Mouse (Mus musculus): Measurements from ENCODE around the gene Fkbp5. TPM values are rescaled to one million over a fixed set of nuclear protein-coding genes. Genes with fewer than 3 reads are reported as not detected.

The Fkbp5 gene
- polyA plus RNA-seq, 1 experiment = 26.1 TPM

DNA sequence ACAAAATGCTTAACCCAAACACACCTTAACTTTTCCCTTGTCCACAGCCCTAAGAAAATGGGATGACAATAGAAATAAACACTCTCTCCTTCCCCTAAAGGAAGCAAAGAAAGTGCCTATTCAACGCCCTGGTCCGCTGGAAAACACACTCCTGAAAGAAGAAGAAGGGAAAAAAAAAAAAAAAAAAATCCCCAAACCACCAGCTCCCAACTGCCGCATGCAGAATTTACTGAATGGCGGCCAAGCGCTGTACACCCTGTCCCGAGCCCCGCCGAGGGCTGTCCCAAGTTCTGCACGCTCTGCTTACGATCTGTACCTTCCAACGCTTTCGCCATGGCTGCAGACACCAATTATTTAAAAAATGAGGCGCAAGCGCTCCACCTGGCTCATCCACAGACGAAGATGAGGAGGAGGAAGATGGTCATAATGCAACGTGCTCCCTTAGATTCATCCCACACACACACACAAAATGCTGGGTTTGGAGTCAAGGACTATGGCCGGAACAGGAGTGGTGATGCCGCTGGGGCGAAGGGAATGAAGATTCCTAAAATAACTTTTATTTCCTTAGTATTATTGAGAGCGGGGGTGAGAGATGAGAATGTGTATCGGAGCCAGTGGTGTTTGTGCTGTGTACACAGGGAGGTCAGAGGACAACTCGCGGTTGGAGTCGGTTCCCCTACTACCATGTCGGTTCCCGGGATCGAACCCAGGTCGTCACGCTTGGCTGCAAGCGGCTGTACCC lies 32.5 kb downstream of the Fkbp5 start:
- 3% methylated on average over 30 of the region's 30 CpGs for WGBS
- H3K4me1 ChIP-seq (ENCODE audit: control insufficient read depth, insufficient read depth, insufficient read length) = peaks cover 8% of the 10 kb centered on the region; the same call in 1 of the 2 replicates
- TF ChIP-seq POLR2A (IDR thresholded peaks at IDR 0.05; ENCODE audit: low read depth, low read length) (no peak), CTCF (IDR thresholded peaks at IDR 0.05; ENCODE audit: extremely low read depth, insufficient read depth, insufficient read length, insufficient replicate concordance) (no peak)
- no peaks in the 10 kb centered on the region for H3K36me3 ChIP-seq (ENCODE audit: control insufficient read depth, insufficient read depth, low read length)
- DNase-seq (ENCODE audit: low read depth in 1 of 2, low spot score in 2 of 2) = no peak
- H3K27ac ChIP-seq (ENCODE audit: insufficient read depth, low read length) = peak overlapping the region; percentile 84
- H3K4me3 ChIP-seq (ENCODE audit: extremely low read depth, insufficient read depth, insufficient read length) = peak overlapping the region; percentile 83
- no peaks in the 10 kb centered on the region for H3K27me3 ChIP-seq (ENCODE audit: control insufficient read depth, insufficient read depth, low read length)

DNA sequence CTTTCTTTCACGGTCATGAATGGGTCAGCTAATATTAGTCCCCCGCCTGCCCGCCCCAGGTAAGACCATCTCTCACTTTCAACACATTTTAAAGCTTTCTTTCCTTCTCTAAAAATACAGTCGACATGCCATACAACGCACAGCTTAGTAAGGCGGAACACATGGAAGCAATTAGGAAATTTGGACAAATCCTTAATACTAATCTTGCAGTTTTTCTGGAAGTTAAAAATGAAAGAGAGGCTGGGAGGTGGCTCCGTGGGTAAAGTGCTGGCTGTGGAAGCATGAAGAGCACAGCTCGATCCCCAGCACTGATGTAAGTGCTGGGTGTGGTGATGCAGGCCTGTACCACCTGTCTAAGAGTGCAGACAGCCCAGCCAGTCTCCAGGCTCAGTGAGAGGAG lies 39.9 kb downstream of the Fkbp5 start:
- Histone ChIP-seq H3K4me1 (ENCODE audit: control insufficient read depth, insufficient read depth, insufficient read length) (no peaks in the 10 kb centered on the region), H3K36me3 (ENCODE audit: control insufficient read depth, insufficient read depth, low read length) (no peaks in the 10 kb centered on the region), H3K27me3 (ENCODE audit: control insufficient read depth, insufficient read depth, low read length) (no peaks in the 10 kb centered on the region), H3K4me3 (ENCODE audit: extremely low read depth, insufficient read depth, insufficient read length) (no peak overlapping the region), H3K27ac (ENCODE audit: insufficient read depth, low read length) (no peak overlapping the region)
- 88% methylated on average over 8 of the region's 8 CpGs for WGBS
- no peak for TF ChIP-seq CTCF (IDR thresholded peaks at IDR 0.05; ENCODE audit: extremely low read depth, insufficient read depth, insufficient read length, insufficient replicate concordance)
- no peak for TF ChIP-seq POLR2A (IDR thresholded peaks at IDR 0.05; ENCODE audit: low read depth, low read length)
- no peak for DNase-seq (ENCODE audit: low read depth in 1 of 2, low spot score in 2 of 2)

DNA sequence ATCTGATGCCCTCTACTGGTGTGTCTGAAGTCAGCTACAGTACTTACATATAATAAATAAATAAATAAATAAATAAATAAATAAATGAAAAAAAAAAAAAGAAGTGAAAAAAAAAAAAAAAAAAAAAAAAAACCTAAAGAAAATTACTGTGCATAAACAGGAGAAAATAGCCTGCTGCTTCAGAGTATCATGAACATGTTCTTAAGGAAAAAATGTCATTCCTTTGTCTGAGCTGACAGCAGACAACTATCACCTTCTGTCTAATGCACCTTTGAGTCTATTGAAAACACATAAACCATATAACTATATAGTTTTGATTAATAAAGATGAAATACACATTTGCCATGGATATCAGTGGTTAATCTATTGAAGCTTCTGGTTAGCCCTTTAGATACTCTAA lies 40.9 kb downstream of the Fkbp5 start:
- H3K27ac ChIP-seq (ENCODE audit: insufficient read depth, low read length) = no peak overlapping the region
- TF ChIP-seq CTCF (IDR thresholded peaks at IDR 0.05; ENCODE audit: extremely low read depth, insufficient read depth, insufficient read length, insufficient replicate concordance) = no peak
- DNase-seq (ENCODE audit: low read depth in 1 of 2, low spot score in 2 of 2) = no peak
- no peaks in the 10 kb centered on the region for H3K4me1 ChIP-seq (ENCODE audit: control insufficient read depth, insufficient read depth, insufficient read length)
- no peaks in the 10 kb centered on the region; the same call in 1 of the 2 replicates for H3K36me3 ChIP-seq (ENCODE audit: control insufficient read depth, insufficient read depth, low read length)
- no peak overlapping the region for H3K4me3 ChIP-seq (ENCODE audit: extremely low read depth, insufficient read depth, insufficient read length)
- no peaks in the 10 kb centered on the region for H3K27me3 ChIP-seq (ENCODE audit: control insufficient read depth, insufficient read depth, low read length)

DNA sequence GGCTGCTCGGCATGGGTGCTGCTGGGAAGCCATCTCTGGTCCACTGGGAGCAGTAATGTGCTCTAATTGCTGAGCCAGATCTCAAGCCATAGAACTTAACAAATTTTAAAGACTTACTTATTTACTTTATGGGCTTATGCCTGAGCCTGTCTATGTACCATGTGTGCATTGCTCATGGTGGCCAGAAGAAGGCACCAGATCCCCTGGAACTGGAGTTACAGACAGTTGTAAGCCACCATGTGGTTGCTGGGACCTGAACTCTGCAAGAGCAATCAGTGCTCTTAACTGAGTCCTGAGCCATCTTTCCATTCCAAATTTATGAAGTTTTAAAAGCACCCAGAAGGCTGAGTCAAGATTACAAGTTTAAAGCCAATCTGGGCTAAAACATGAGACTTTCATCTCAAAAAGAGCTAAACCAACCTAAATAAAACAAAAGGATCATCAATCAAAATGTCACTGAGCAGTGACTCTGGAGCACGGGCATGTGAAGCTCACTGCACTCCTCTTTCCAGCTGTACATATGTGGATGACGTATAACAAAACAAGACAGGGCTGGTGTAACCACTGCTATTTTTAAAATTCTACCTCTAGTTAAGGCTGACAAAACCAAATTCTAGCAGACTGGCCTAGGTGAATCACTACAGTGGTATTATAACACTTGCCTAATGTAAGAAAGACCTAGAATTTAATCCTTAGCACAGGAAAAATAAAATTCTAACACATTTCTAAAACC lies 41.6 kb downstream of the Fkbp5 start:
- Histone ChIP-seq H3K4me3 (ENCODE audit: extremely low read depth, insufficient read depth, insufficient read length) (no peak overlapping the region), H3K27ac (ENCODE audit: insufficient read depth, low read length) (no peak overlapping the region), H3K36me3 (ENCODE audit: control insufficient read depth, insufficient read depth, low read length) (no peaks in the 10 kb centered on the region; the same call in 1 of the 2 replicates), H3K27me3 (ENCODE audit: control insufficient read depth, insufficient read depth, low read length) (no peaks in the 10 kb centered on the region), H3K4me1 (ENCODE audit: control insufficient read depth, insufficient read depth, insufficient read length) (0 out of 2 replicates have a peak, but pooled peaks cover 2% of the 10 kb centered on the region)
- DNase-seq (ENCODE audit: low read depth in 1 of 2, low spot score in 2 of 2) = peak in 1 of 2 experiments; percentile 7
- no peak for TF ChIP-seq CTCF (IDR thresholded peaks at IDR 0.05; ENCODE audit: extremely low read depth, insufficient read depth, insufficient read length, insufficient replicate concordance)
- TF ChIP-seq POLR2A (IDR thresholded peaks at IDR 0.05; ENCODE audit: low read depth, low read length) = no peak
- 71% methylated on average over 3 of the region's 3 CpGs for WGBS

DNA sequence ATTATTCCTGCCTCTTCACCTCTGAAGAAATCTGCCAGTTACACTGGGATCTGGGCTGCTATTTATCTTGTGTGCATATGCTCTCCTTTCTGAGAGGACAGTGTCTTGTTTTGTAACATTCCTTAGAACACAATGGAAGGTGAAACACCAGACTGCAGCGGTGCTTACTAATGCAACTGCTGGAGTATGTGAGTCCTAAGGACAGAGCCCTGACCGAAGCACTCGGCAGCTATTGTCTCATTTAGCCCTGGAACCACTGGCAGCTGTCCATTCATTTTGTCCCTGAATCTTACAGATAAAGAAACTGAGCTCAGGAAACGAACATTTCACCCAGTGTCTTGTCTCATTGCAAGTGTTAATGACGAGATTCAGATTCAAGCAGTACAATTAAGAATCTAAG lies 44.6 kb downstream of the Fkbp5 start:
- TF ChIP-seq POLR2A (IDR thresholded peaks at IDR 0.05; ENCODE audit: low read depth, low read length) (no peak), CTCF (IDR thresholded peaks at IDR 0.05; ENCODE audit: extremely low read depth, insufficient read depth, insufficient read length, insufficient replicate concordance) (no peak)
- Histone ChIP-seq H3K4me3 (ENCODE audit: extremely low read depth, insufficient read depth, insufficient read length) (no peak overlapping the region), H3K36me3 (ENCODE audit: control insufficient read depth, insufficient read depth, low read length) (no peaks in the 10 kb centered on the region; the same call in 1 of the 2 replicates), H3K27ac (ENCODE audit: insufficient read depth, low read length) (no peak overlapping the region), H3K4me1 (ENCODE audit: control insufficient read depth, insufficient read depth, insufficient read length) (peaks cover 2% of the 10 kb centered on the region; the same call in 1 of the 2 replicates), H3K27me3 (ENCODE audit: control insufficient read depth, insufficient read depth, low read length) (no peaks in the 10 kb centered on the region)
- DNase-seq (ENCODE audit: low read depth in 1 of 2, low spot score in 2 of 2) = no peak
- WGBS = 77% methylated on average over 5 of the region's 5 CpGs

DNA sequence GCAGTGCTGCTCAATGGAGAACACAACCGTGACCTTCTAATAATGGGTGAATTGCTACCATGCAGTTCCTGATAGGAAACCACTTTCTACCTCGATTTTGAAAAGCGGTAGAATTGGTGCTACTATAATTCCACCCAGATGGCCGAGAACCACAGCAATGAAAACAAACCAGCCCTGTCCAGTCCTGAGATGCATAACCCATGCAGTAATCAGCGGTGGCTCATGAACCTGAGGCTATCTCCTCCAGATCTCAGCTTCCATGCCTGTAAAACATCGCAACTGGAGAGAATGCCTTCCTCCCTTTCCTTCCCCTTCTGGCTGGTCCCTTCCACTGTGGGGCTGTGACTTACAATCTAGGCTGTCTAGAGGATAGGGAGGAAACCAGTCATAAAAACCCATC lies 46.5 kb downstream of the Fkbp5 start:
- Histone ChIP-seq H3K4me3 (ENCODE audit: extremely low read depth, insufficient read depth, insufficient read length) (no peak overlapping the region), H3K27ac (ENCODE audit: insufficient read depth, low read length) (no peak overlapping the region), H3K36me3 (ENCODE audit: control insufficient read depth, insufficient read depth, low read length) (no peaks in the 10 kb centered on the region; the same call in 1 of the 2 replicates), H3K27me3 (ENCODE audit: control insufficient read depth, insufficient read depth, low read length) (no peaks in the 10 kb centered on the region), H3K4me1 (ENCODE audit: control insufficient read depth, insufficient read depth, insufficient read length) (peaks cover 2% of the 10 kb centered on the region; the same call in 1 of the 2 replicates)
- TF ChIP-seq POLR2A (IDR thresholded peaks at IDR 0.05; ENCODE audit: low read depth, low read length) = no peak
- TF ChIP-seq CTCF (IDR thresholded peaks at IDR 0.05; ENCODE audit: extremely low read depth, insufficient read depth, insufficient read length, insufficient replicate concordance) = no peak
- WGBS = 46% methylated on average over 6 of the region's 6 CpGs
- DNase-seq (ENCODE audit: low read depth in 1 of 2, low spot score in 2 of 2) = no peak

All from spleen, adult 2 months (tissue).